Mouse (Mus musculus) thymus, postnatal 0 days (tissue): Measurements from ENCODE around the gene Dync1li2. TPM values are rescaled to one million over a fixed set of nuclear protein-coding genes. Genes with fewer than 3 reads are reported as not detected.

ENCODE experiments used
- DNase-seq: peaks from one replicate; pipeline ENCODE4 v3.0.0-alpha.2; 2015; ENCODE audit warnings: low spot score
- polyA plus RNA-seq: library from polyadenylated mRNA; unstranded; fragments of >200 nt; fragmentation: Nextera tagmentation; extraction: Ambion mirVana; gene quantifications from 2 replicates; pipeline ENCODE4 v1.2.1, GENCODE M21; 2015

Gene Dync1li2
- polyA plus RNA-seq, 1 experiment from 2014 or later = 27.0 TPM

DNA sequence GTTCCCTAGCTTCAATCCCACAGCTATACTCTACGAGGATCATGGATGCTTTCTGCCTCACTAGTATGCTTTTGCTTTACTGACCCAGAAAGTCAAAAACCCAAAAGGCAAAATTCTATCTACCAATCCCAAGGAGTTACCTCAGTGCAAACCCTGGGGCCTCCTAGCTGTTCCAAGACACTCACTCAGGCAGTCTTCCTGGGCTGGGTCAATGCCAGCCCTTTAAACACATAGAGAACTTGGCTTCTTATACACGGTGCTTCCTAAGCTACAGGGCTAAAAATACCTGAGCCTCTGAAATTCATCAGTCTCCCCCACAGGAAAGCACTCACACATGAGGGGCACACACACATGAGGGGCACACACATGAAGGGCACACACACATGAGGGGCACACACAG lies 59.6 kb downstream of the Dync1li2 start:
- no peak for DNase-seq

DNA sequence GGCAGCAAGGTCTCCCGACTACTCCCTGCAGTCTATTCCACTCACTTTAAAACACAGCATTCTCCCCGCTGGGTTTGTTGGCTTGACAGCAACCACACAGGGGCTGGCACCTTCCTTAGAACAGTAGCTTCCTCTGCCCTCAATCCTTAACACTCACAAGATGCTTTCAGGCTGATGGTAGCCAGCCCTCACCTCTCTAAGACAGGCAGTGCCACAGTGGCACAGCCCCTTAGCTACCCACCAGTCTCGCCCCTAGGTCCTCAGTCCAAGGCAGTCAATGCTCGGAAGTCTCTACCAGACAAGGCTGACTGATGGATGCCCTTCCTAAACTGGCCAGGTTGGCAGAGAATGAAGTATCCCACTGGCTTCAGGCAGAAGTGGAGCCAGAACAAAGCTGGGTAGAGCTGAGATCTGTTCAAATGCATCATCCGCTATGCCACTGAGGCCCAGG lies 61.9 kb downstream of the Dync1li2 start:
- DNase-seq = no peak

DNA sequence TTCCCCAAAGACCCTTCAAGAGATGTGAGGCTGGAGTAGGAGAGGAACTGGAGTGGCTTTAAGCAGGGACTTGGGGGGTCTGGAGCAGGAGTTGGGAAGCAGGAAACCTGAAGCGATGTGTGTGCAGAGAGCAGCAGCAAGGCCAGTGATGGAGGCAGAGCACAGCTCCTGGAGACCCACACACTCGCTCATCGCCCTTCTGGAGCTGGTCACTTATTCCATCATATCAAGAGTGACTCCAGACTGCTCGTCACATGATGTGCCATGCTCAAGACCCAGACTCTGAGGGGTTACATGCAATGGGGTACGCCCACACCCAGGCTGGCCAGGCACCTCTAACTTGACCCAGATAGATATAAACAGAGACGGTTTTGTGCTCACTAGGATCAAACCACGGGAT lies 62.6 kb downstream of the Dync1li2 start:
- DNase-seq = no peak

DNA sequence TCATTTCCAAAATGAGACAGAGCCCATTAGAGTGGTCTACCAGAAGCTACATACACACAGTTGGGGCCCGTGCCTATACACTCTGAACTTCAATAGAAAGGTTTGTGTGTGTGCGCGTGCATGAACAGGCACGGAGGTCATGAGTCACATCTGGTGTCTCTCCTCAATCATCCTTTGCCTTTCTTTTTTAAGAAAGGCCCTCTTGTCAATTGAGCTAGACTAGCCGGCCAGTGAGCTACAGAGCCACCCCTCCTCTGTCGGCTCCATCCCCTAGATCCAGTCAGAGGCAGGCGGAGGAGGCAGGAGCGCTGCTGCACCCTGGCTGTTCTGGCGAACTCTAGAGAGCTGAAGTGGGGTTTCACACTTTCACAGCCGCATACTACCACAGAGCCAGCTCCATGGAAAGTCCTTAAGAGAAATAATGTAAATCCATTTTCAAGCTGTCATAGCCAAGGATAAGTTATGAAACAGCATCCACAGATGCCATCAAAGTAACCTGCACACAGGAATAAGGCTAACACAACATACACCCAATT lies 63.5 kb downstream of the Dync1li2 start:
- DNase-seq = no peak

DNA sequence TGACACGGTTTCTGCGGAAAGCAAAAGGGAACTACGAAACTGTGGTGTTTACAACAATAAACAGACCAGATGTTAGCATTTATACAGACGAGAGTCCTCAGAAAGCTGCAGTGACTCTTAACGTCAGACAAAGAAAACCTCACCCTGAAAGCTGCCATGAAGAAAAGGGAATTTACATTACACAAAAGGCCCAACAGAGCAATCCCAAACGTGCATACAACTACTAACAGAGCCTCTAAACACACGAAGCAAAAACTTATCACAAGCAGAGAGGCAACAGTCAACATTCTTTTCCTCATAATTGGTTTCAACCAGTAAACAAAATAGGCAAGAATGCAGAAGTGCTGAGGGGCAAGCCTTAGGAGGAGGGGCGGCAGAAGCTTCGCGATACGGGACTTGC lies 66.2 kb downstream of the Dync1li2 start:
- no peak for DNase-seq

DNA sequence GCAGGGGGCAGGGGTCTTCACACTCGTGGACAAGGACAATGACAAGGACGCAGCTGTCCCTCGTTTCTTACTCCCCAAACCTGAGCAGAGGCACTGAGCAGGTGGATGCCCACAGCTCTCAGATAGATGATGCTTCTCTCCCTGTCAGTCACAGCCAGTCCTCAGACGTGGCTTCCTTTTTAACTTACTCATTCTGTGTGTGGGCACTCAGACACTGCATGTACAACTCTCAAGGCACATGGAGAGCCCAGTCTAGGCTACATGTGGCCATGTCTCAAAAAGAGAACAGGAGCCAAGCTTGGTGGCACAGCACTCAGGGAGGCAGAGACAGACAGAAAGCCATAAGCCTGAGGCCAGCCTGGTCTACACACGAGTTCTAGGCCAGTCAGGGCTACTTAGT lies 66.9 kb downstream of the Dync1li2 start:
- DNase-seq = no peak

DNA sequence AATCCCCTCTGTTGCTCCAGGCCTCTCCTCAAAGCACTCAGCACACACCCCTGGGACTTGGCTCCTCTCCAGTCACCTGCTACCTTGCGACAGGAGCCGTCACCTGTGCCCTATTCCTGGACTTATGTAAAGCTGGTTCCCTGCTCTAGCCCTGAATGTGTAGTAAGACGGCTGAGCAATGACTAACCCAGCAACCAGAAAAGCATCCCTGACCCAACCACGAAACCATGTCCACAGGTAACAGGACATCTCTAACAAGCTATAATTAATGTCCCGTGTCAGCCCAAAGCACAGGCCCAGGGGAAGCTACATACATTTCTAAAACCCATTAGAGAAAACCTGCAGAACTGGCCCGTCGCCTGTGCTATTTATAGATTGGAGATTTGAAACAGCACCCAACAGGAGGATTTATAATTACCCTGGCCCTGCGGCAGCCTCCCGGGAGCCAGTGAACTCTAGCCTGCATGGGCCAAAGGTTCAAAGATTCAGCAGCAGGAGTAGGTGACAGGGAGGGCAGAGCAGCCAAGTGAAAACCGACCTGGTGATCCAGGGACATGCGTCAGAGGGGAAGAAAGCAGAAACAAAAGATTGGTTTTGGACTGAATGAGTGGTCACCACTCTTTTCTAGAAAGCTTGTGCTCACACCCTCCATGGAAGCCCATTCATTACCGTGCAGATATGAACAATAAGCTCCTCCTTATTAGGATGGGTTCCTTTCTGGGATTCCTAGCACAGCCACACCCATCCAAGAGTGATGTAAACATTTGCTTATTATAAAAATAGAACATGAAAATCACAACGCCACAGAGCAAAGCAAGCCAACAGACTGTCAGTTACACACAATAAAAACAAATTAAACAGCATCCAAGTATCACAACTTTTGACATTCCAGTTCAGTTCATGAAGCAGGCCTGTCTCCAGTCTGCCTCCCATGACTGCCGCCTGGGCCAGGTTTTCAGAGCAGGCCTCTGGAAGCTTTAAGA lies 67.7 kb downstream of the Dync1li2 start:
- no peak for DNase-seq

DNA sequence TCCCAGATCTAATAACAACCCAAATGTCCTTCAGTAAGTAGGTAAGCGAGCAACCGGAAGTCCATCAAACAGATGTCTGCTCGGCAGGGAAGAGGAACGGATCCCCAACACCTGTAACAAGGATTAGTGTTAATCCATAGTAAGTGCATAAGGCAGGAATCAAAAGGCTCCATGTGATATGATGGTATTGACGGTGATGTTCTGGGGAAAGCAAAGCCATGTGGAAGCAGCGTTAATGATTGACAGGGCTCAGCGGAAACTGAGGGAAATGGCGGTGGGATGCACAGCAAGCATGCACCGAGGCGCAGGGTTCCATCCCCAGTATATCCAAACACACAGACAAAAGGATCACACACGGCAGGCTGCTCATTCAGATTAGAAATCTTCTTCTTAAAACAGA lies 68.6 kb downstream of the Dync1li2 start:
- no peak for DNase-seq

DNA sequence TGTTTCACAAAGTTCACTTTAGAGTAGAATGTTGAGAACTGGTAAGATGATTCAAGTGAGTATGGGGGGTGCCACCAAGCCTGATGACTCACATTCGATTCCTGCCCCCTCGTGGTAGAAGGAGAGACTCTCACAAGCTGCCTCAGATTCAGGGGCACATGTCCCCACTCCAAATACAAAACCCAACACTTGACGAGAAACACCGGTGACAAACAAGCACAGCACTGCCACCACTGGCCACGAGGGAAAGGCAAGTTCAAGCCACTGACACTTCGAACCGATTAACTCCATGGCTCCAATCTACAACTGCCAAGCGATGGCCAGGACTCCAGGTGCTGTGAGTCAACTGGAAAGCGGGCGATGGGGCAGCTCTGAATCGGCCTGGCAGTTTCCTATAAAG lies 69.1 kb downstream of the Dync1li2 start:
- no peak for DNase-seq

DNA sequence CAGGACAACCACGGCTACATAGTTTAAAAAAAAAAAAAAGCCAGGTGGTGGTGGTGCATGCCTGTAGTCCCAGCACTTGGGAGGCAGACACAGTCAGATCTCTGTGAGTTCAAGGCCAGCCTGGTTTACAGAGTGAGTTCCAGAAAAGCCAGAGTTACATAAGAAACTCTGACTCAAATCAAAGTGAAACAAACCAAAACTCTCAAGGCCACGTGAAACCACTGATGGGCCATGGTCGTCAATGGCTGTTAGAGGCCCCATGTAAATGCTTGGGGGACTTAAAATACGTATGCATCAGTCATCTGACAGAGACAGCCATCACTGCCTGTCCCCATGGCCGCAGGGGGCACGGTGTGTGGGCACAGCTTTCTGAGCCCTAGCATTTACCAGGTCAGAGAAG lies 71.7 kb downstream of the Dync1li2 start:
- no peak for DNase-seq

DNA sequence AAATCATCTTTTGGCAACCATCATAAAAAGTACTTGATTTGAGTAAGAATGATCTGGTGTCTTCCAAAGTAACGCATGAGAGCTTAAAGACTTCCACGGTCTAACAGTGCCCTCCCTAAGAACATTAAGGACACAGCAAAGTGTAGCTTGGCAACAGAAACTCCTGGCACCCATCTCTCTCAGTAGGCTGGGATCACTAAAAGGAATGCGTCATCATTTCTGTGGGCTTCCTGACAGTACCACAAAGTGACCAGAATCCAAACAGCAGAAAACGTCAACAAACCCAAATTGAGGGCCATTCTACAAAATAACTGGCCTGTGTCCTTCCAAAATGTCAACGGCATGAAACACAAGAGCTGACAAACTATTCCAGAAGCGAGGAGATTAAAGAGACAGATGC lies 72.8 kb downstream of the Dync1li2 start:
- DNase-seq = no peak

DNA sequence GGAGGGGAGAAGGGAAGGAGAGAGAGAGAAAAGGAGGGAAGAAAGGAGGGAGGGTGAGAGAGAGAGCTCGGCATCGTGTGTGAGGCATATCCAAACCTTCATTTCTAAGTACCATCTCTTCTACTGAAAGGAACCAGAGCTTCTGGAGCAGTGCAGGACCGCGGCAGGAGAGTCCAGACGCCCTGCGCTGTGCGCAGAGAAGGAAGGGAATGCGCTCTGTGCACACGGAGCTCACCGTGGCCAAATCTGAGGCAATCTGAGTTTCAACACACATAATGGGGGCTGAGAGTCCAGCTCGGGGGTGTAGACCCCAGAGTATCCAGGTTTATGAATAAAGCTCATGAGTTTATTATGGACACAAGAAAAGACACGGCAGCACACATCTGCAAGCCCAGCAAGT lies 73.3 kb downstream of the Dync1li2 start:
- no peak for DNase-seq

Other genes starting within 250 kb of the Dync1li2 start
- gene Tk2, start 194.5 kb downstream of the Dync1li2 start, polyA plus RNA-seq = 20.4 and 24.0 TPM in 2 replicates
- 50.7 and 52.6 TPM in 2 replicates for gene Cklf, start 192.2 kb downstream of the Dync1li2 start, polyA plus RNA-seq
- gene Cmtm2a, start 149.9 kb downstream of the Dync1li2 start, polyA plus RNA-seq = not detected in 2 replicates
- not detected in 2 replicates for gene Gm45711, start 133.0 kb downstream of the Dync1li2 start, polyA plus RNA-seq
- not detected in 2 replicates for gene Cmtm1, start 132.9 kb downstream of the Dync1li2 start, polyA plus RNA-seq
- gene Gm11020, start 121.5 kb downstream of the Dync1li2 start, polyA plus RNA-seq = not detected in 2 replicates
- gene Cmtm2b, start 120.8 kb downstream of the Dync1li2 start, polyA plus RNA-seq = not detected in 2 replicates
- gene Cmtm3, start 103.6 kb downstream of the Dync1li2 start, polyA plus RNA-seq = 31.5 and 32.3 TPM in 2 replicates
- 0.73 and 0.86 TPM in 2 replicates for gene Cmtm4, start 47.2 kb downstream of the Dync1li2 start, polyA plus RNA-seq
- 0.14 and 0.27 TPM in 2 replicates for gene Terb1, start 66.9 kb upstream of the Dync1li2 start, polyA plus RNA-seq
- 62.8 and 68.9 TPM in 2 replicates for gene Nae1, start 91.6 kb upstream of the Dync1li2 start, polyA plus RNA-seq
- 1.6 and 2.2 TPM in 2 replicates for gene Car7, start 91.6 kb upstream of the Dync1li2 start, polyA plus RNA-seq
- gene Pdp2, start 148.4 kb upstream of the Dync1li2 start, polyA plus RNA-seq = 11.7 and 12.3 TPM in 2 replicates
- gene Cdh16, start 181.3 kb upstream of the Dync1li2 start, polyA plus RNA-seq = 0.17 and 0.23 TPM in 2 replicates
- gene Rrad, start 188.3 kb upstream of the Dync1li2 start, polyA plus RNA-seq = 12.1 and 13.3 TPM in 2 replicates
- 106 and 115 TPM in 2 replicates for gene Ciao2b, start 198.9 kb upstream of the Dync1li2 start, polyA plus RNA-seq